Mouse (Mus musculus) lung, embryonic 15.5 days (tissue): ENCODE measurements around the gene Dusp10. TPM values are rescaled to one million over a fixed set of nuclear protein-coding genes. Genes with fewer than 3 reads are reported as not detected.

Source experiments
- ATAC-seq: fragments of 200-750 bp; cut with Nextera tagmentation; 2 replicates; pipeline ENCODE4 v1.8.0; 2017; ENCODE audit warnings: moderate number of reproducible peaks, borderline replicate concordance; ENCODE audit not compliant: low FRiP score, low TSS enrichment; ENCODE audit errors: extremely low read depth
- H3K27ac ChIP-seq: fragments of 300-500 bp; sonication (generic); 2 replicates; pipeline ENCODE4 v1.5.1; 2015; ENCODE audit warnings: moderate library complexity, mild to moderate bottlenecking, inconsistent platforms
- H3K27me3 ChIP-seq: fragments of 300-500 bp; sonication (generic); 2 replicates; pipeline ENCODE4 v1.6.1; 2015; ENCODE audit warnings: inconsistent platforms
- H3K36me3 ChIP-seq: fragments of 300-500 bp; sonication (generic); 2 replicates; pipeline ENCODE4 v1.6.1; 2015; ENCODE audit warnings: inconsistent platforms
- H3K4me1 ChIP-seq: fragments of 300-500 bp; sonication (generic); 2 replicates; pipeline ENCODE4 v1.6.1; 2015; ENCODE audit warnings: inconsistent platforms
- H3K4me2 ChIP-seq: fragments of 300-500 bp; sonication (generic); 2 replicates; pipeline ENCODE4 v1.6.1; 2015; ENCODE audit warnings: inconsistent platforms, mild to moderate bottlenecking, moderate library complexity
- H3K4me3 ChIP-seq: fragments of 300-500 bp; sonication (generic); 2 replicates; pipeline ENCODE4 v1.5.1; 2015; ENCODE audit warnings: mild to moderate bottlenecking, inconsistent platforms
- H3K9ac ChIP-seq: fragments of 300-500 bp; sonication (generic); 2 replicates; pipeline ENCODE4 v1.6.1; 2015; ENCODE audit warnings: inconsistent platforms
- H3K9me3 ChIP-seq: fragments of 300-500 bp; sonication (generic); 2 replicates; pipeline ENCODE4 v1.6.1; 2016; ENCODE audit warnings: inconsistent platforms
- WGBS: fragments of 180-500 bp; shearing (Covaris S2); methylation state at CpG from one replicate; pipeline ENCODE4 v1.1.7; 2015; 5-methylcytosine and 5-hydroxymethylcytosine counted together
- polyA plus RNA-seq: library from polyadenylated mRNA; unstranded; fragments of >200 nt; fragmentation: Nextera tagmentation; extraction: Ambion mirVana; gene quantifications from 2 replicates; pipeline ENCODE4 v1.2.1, GENCODE M21; 2015

Dusp10 gene
- polyA plus RNA-seq, 1 experiment from 2014 or later = 7.8 TPM

- no peak overlapping the region for H3K27ac ChIP-seq
- H3K9me3 ChIP-seq = no peaks in the 10 kb centered on the region
- no peak for ATAC-seq
- 94% methylated on average over 6 of the region's 6 CpGs for WGBS
- H3K27me3 ChIP-seq = no peaks in the 10 kb centered on the region
- H3K4me3 ChIP-seq = no peak overlapping the region
- no peak overlapping the region for H3K9ac ChIP-seq
- 0 out of 2 replicates have a peak, but pooled peaks cover 1% of the 10 kb centered on the region for H3K4me1 ChIP-seq
- no peaks in the 10 kb centered on the region for H3K36me3 ChIP-seq
- no peak overlapping the region for H3K4me2 ChIP-seq
These were observed 1.8 kb upstream of the Dusp10 start for GRCm38 (mm10) chr1:184011311-184011710.

- no peak overlapping the region for H3K9ac ChIP-seq
- no peaks in the 10 kb centered on the region for H3K9me3 ChIP-seq
- ATAC-seq = no peak
- no peak overlapping the region for H3K27ac ChIP-seq
- no peaks in the 10 kb centered on the region for H3K27me3 ChIP-seq
- no peak overlapping the region for H3K4me2 ChIP-seq
- no peaks in the 10 kb centered on the region for H3K36me3 ChIP-seq
- H3K4me3 ChIP-seq = no peak overlapping the region
- 75% methylated on average over 3 of the region's 3 CpGs for WGBS
- 0 out of 2 replicates have a peak, but pooled peaks cover 2% of the 10 kb centered on the region for H3K4me1 ChIP-seq
These were observed 989 bp downstream of the Dusp10 start for GRCm38 (mm10) chr1:184014091-184014490.

- no peak for ATAC-seq
- Histone ChIP-seq H3K4me3 (no peak overlapping the region), H3K9me3 (no peaks in the 10 kb centered on the region), H3K9ac (no peak overlapping the region), H3K4me1 (0 out of 2 replicates have a peak, but pooled peaks cover 2% of the 10 kb centered on the region), H3K27me3 (no peaks in the 10 kb centered on the region), H3K36me3 (no peaks in the 10 kb centered on the region), H3K27ac (no peak overlapping the region), H3K4me2 (no peak overlapping the region)
- 50% methylated on average over 10 of the region's 10 CpGs for WGBS
These were observed 3.1 kb downstream of the Dusp10 start for GRCm38 (mm10) chr1:184015995-184016730.

GRCm38 (mm10) chr1:184017606-184018005, 4.5 kb downstream of the Dusp10 start:
- H3K4me3 ChIP-seq = no peak overlapping the region
- ATAC-seq = no peak
- 77% methylated on average over 2 of the region's 2 CpGs for WGBS
- H3K36me3 ChIP-seq = no peaks in the 10 kb centered on the region
- no peak overlapping the region for H3K4me2 ChIP-seq
- H3K27me3 ChIP-seq = no peaks in the 10 kb centered on the region
- no peaks in the 10 kb centered on the region for H3K9me3 ChIP-seq
- 0 out of 2 replicates have a peak, but pooled peaks cover 2% of the 10 kb centered on the region for H3K4me1 ChIP-seq
- H3K9ac ChIP-seq = no peak overlapping the region
- no peak overlapping the region for H3K27ac ChIP-seq

GRCm38 (mm10) chr1:184019042-184019721, 6.1 kb downstream of the Dusp10 start:
- Histone ChIP-seq H3K9me3 (no peaks in the 10 kb centered on the region), H3K27ac (no peak overlapping the region), H3K4me3 (no peak overlapping the region), H3K9ac (no peak overlapping the region), H3K4me1 (0 out of 2 replicates have a peak, but pooled peaks cover 2% of the 10 kb centered on the region), H3K27me3 (no peaks in the 10 kb centered on the region), H3K36me3 (no peaks in the 10 kb centered on the region), H3K4me2 (no peak overlapping the region)
- peak; percentile 27; the same call in 1 of the 2 replicates for ATAC-seq
- 47% methylated on average over 6 of the region's 6 CpGs for WGBS

- H3K9ac ChIP-seq = no peak overlapping the region
- H3K27me3 ChIP-seq = no peaks in the 10 kb centered on the region
- no peaks in the 10 kb centered on the region for H3K9me3 ChIP-seq
- H3K4me2 ChIP-seq = no peak overlapping the region
- H3K4me3 ChIP-seq = no peak overlapping the region
- H3K36me3 ChIP-seq = no peaks in the 10 kb centered on the region
- 25% methylated on average over 6 of the region's 6 CpGs for WGBS
- H3K27ac ChIP-seq = no peak overlapping the region
- 0 out of 2 replicates have a peak, but pooled peaks cover 2% of the 10 kb centered on the region for H3K4me1 ChIP-seq
- ATAC-seq = peak; percentile 27; the same call in 1 of the 2 replicates
These were observed 6.6 kb downstream of the Dusp10 start for GRCm38 (mm10) chr1:184019722-184020107.

GRCm38 (mm10) chr1:184023971-184024370, 10.9 kb downstream of the Dusp10 start:
- 32% methylated on average over 2 of the region's 2 CpGs for WGBS
- H3K4me3 ChIP-seq = no peak overlapping the region
- ATAC-seq = no peak
- H3K9me3 ChIP-seq = no peaks in the 10 kb centered on the region
- H3K4me2 ChIP-seq = no peak overlapping the region
- H3K4me1 ChIP-seq = no peaks in the 10 kb centered on the region
- no peaks in the 10 kb centered on the region for H3K36me3 ChIP-seq
- H3K9ac ChIP-seq = no peak overlapping the region
- no peaks in the 10 kb centered on the region for H3K27me3 ChIP-seq
- no peak overlapping the region for H3K27ac ChIP-seq

GRCm38 (mm10) chr1:184024631-184025030, 11.5 kb downstream of the Dusp10 start:
- H3K27ac ChIP-seq = no peak overlapping the region
- 89% methylated on average over 2 of the region's 2 CpGs for WGBS
- H3K36me3 ChIP-seq = no peaks in the 10 kb centered on the region
- no peaks in the 10 kb centered on the region for H3K9me3 ChIP-seq
- H3K9ac ChIP-seq = no peak overlapping the region
- no peak overlapping the region for H3K4me3 ChIP-seq
- no peaks in the 10 kb centered on the region for H3K4me1 ChIP-seq
- H3K27me3 ChIP-seq = no peaks in the 10 kb centered on the region
- no peak overlapping the region for H3K4me2 ChIP-seq
- ATAC-seq = no peak

GRCm38 (mm10) chr1:184025079-184025478, 12.0 kb downstream of the Dusp10 start:
- Histone ChIP-seq H3K4me1 (no peaks in the 10 kb centered on the region), H3K27me3 (no peaks in the 10 kb centered on the region), H3K9ac (no peak overlapping the region), H3K4me2 (no peak overlapping the region), H3K4me3 (no peak overlapping the region), H3K27ac (no peak overlapping the region), H3K9me3 (no peaks in the 10 kb centered on the region), H3K36me3 (no peaks in the 10 kb centered on the region)
- WGBS = 85% methylated on average over 5 of the region's 5 CpGs
- no peak for ATAC-seq

- 75% methylated on average over 3 of the region's 3 CpGs for WGBS
- ATAC-seq = no peak
- H3K4me2 ChIP-seq = no peak overlapping the region
These were observed 13.9 kb downstream of the Dusp10 start for GRCm38 (mm10) chr1:184027039-184027438.

GRCm38 (mm10) chr1:184030070-184030802, 17.1 kb downstream of the Dusp10 start:
- peaks cover 12% of the 10 kb centered on the region for H3K4me1 ChIP-seq
- WGBS = 83% methylated on average over 8 of the region's 8 CpGs
- H3K27ac ChIP-seq = no peak overlapping the region
- H3K36me3 ChIP-seq = no peaks in the 10 kb centered on the region
- H3K27me3 ChIP-seq = no peaks in the 10 kb centered on the region
- H3K4me2 ChIP-seq = no peak overlapping the region
- no peak overlapping the region for H3K9ac ChIP-seq
- no peak overlapping the region for H3K4me3 ChIP-seq
- no peaks in the 10 kb centered on the region for H3K9me3 ChIP-seq
- no peak for ATAC-seq

More at GRCm38 (mm10) chr1:184027039-184027438, 13.9 kb downstream of the Dusp10 start:
- Histone ChIP-seq H3K9me3 (no peaks in the 10 kb centered on the region), H3K9ac (no peak overlapping the region), H3K4me1 (no peaks in the 10 kb centered on the region), H3K27ac (no peak overlapping the region), H3K4me3 (no peak overlapping the region), H3K36me3 (no peaks in the 10 kb centered on the region), H3K27me3 (no peaks in the 10 kb centered on the region)
